15 mouse cellular contexts compared by ENCODE assay signal in the genomic region with DNA sequence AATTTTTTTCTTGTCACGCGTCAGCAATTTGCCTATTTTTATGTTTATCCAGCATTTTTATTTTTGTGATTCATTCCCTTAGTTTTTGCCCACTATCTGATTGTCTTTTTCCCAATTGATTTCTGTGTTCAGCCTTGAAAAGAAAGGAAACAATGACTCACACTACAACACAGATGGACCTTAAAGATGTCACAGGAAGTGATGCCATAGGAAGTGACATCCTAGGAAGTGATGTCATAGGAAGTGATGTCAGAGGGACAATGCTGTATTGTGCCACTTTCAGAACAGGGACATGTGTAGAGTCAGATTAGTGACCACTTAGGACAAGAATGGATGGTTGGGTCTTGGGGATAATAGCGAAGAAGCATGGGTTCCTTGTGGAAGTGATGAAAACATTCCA.
DNase-seq lines count a peak whose midpoint lies in the region; ATAC-seq and TF ChIP-seq lines count a peak whose summit lies in the region.
"Had no signal": no experiment of that assay in that cellular context is flagged by ENCODE, and none has a peak within 500 bp of the region (broad histone marks: within the 10 kb centered on the region; RNA-seq: fewer than 3 reads in every experiment).

No protein-coding gene starts in this region.

- peak; percentile 26 for DNase-seq in embryo, embryonic 10 days (ENCODE audit: low spot score)
- DNase-seq in embryo, embryonic 11 days: no peak
- DNase-seq in kidney, adult 9 months: peak; percentile 5
- DNase-seq in kidney, postnatal 25 days: no peak
- DNase-seq in adipocyte (ENCODE audit: low spot score): peak; percentile 2
- DNase-seq in limb, embryonic 14.5 days (ENCODE audit: low spot score): no peak
- no peak for DNase-seq in kidney, postnatal 14 days
- no peak for DNase-seq in thymus, postnatal 25 days
- DNase-seq: cerebellum, adult 11 months; heart, adult 11 months; kidney, adult 2 months; lung, postnatal 14 days; thymus, postnatal 4 days had no signal

- no peak overlapping the region for H3K9ac ChIP-seq in limb, embryonic 14.5 days (ENCODE audit: low read depth, low read length, severe bottlenecking)
- H3K9ac ChIP-seq: neural tube, embryonic 13.5 days had no signal

- WGBS in limb, embryonic 14.5 days: 94% methylated on average over 3 of the region's 3 CpGs

- H3K27ac ChIP-seq in limb, embryonic 14.5 days (replicated peaks; ENCODE audit: low read depth, low read length): peak overlapping the region; percentile 43; the same call in 1 of the 2 replicates
- H3K27ac ChIP-seq: neural tube, embryonic 13.5 days had no signal

- no peaks in the 10 kb centered on the region for H3K36me3 ChIP-seq in limb, embryonic 14.5 days (ENCODE audit: control insufficient read depth, insufficient read depth, low read length)
- H3K36me3 ChIP-seq: neural tube, embryonic 13.5 days had no signal

- H3K4me2 ChIP-seq in limb, embryonic 14.5 days (replicated peaks; ENCODE audit: low read depth, low read length, severe bottlenecking): no peak overlapping the region
- H3K4me2 ChIP-seq: neural tube, embryonic 13.5 days had no signal

- H3K4me1 ChIP-seq in limb, embryonic 14.5 days (ENCODE audit: control insufficient read depth, insufficient read depth, low read length): peaks cover 31% of the 10 kb centered on the region

- H3K27me3 ChIP-seq in limb, embryonic 14.5 days (ENCODE audit: control insufficient read depth, insufficient read depth, low read length): no peaks in the 10 kb centered on the region
- H3K27me3 ChIP-seq: neural tube, embryonic 13.5 days had no signal

- no peaks in the 10 kb centered on the region for H3K9me3 ChIP-seq in limb, embryonic 14.5 days (ENCODE audit: control insufficient read depth, low read length)
- H3K9me3 ChIP-seq: neural tube, embryonic 13.5 days had no signal

- ATAC-seq in limb, embryonic 14.5 days (ENCODE audit: low FRiP score, low read depth): no peak
- ATAC-seq: midbrain, embryonic 16.5 days had no signal

- TF ChIP-seq POLR2A in limb, embryonic 14.5 days (IDR thresholded peaks at IDR 0.05; ENCODE audit: borderline replicate concordance, extremely low read depth, insufficient read depth, insufficient read length): no peak

- H3K4me3 ChIP-seq in limb, embryonic 14.5 days (replicated peaks; ENCODE audit: low read length): no peak overlapping the region
- H3K4me3 ChIP-seq: neural tube, embryonic 13.5 days had no signal

Comparison
In these comparisons a context has a peak if more than half of its experiments do, and no peak if none do; other contexts are left out.
1. DNase-seq: peak in embryo, embryonic 10 days (single experiment), kidney, adult 9 months (single experiment) and adipocyte (single experiment); none in embryo, embryonic 11 days (single experiment), kidney, postnatal 25 days (0 of 2), limb, embryonic 14.5 days (single experiment), kidney, postnatal 14 days (single experiment) and thymus, postnatal 25 days (single experiment).